Mouse (Mus musculus): ENCODE measurements around the gene Hdac11. TPM values are rescaled to one million over a fixed set of nuclear protein-coding genes. Genes with fewer than 3 reads are reported as not detected.

The Hdac11 gene
- polyA plus RNA-seq, 1 experiment from 2014 or later, result 16.3 TPM

- ATAC-seq (ENCODE audit: low FRiP score), result no peak
- Histone ChIP-seq H3K4me2 (no peak overlapping the region), H3K4me1 (peaks cover 32% of the 10 kb centered on the region), H3K36me3 (replicated peaks) (no peaks in the 10 kb centered on the region), H3K4me3 (replicated peaks) (no peak overlapping the region), H3K27me3 (no peaks in the 10 kb centered on the region), H3K9me3 (0 out of 2 replicates have a peak, but pooled peaks cover 4% of the 10 kb centered on the region), H3K9ac (no peak overlapping the region), H3K27ac (peak overlapping the region; percentile 90)
- WGBS, result 74% methylated on average over 5 of the region's 5 CpGs
Measured at GRCm38 (mm10) chr6:91145572-91145971, 10.9 kb upstream of the Hdac11 start.

DNA sequence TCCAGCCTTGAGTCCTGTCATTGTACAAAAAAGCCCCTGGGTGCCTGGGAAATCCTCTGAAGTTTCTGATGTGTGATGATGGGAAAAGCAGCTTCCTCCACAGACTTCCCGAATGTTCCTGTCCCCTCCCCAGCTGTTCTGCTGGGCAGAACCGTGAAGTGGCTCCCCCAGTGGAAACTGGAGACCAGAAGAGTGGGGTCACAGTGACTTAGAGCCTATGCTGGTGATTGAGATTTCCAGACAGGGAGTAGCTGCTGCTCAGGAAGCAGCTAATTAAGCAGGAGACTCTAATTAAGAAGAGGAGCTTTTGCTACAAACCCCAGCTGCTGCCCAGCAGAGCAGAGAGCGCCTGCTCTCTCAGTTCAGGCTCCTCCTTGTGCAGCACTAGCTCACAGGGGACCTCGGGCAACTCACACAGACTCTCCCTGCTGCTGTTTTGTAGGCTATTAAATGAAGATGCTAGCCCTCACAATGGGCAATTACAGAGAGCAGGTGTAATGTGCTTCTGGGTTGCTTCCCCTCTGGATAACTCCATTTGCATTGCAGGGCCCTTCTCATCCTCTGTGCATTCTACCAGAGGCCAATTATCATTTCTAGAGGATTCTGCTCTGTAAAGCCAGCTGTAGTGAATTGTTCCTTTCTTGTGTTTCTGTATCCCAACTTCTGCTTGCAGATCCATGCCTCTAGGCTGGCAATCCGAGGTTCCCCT, 9.9 kb upstream of the Hdac11 start:
- no peak overlapping the region for H3K4me3 ChIP-seq (replicated peaks)
- WGBS, result 13% methylated on average over 5 of the region's 5 CpGs
- no peak overlapping the region for H3K4me2 ChIP-seq
- H3K4me1 ChIP-seq, result peaks cover 32% of the 10 kb centered on the region
- no peaks in the 10 kb centered on the region for H3K36me3 ChIP-seq (replicated peaks)
- H3K9me3 ChIP-seq, result 0 out of 2 replicates have a peak, but pooled peaks cover 4% of the 10 kb centered on the region
- peak overlapping the region; percentile 90 for H3K27ac ChIP-seq
- ATAC-seq (ENCODE audit: low FRiP score), result peak; percentile 85
- H3K27me3 ChIP-seq, result no peaks in the 10 kb centered on the region
- H3K9ac ChIP-seq, result no peak overlapping the region

DNA sequence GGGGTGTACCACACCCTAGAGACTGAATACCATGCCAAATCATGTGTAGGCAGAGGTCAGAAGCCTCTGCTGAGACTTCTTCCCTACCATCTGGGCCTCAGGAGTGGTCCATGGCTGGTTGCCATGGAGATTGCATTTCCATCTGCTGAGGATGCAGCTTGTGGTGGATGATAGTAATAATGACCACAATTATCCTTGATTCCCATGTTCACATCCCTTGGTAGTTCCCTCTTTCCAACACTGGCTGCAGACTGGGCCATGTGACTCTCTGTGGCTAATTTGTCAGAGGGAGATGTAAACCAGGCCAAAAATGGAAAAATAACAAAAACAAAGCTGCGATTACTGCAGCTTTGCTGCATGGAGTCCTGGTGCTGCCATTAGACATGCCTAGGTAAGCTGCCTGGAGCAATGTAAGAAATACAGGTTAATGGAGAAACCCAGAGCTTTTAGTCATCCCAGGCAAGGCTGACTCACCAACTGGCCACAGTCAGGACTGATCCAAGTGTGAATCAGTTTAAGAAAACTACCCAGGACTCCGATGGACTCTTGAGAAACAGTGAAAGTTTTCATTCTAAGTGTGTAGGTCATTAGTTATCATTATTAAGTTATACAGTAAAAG, 9.2 kb upstream of the Hdac11 start:
- H3K4me3 ChIP-seq (replicated peaks), result no peak overlapping the region
- peaks cover 38% of the 10 kb centered on the region for H3K4me1 ChIP-seq
- peak; percentile 88 for ATAC-seq (ENCODE audit: low FRiP score)
- H3K36me3 ChIP-seq (replicated peaks), result no peaks in the 10 kb centered on the region
- H3K27ac ChIP-seq, result peak overlapping the region; percentile 90
- H3K27me3 ChIP-seq, result peaks cover 3% of the 10 kb centered on the region; the same call in 1 of the 2 replicates
- 0 out of 2 replicates have a peak, but pooled peaks cover 4% of the 10 kb centered on the region for H3K9me3 ChIP-seq
- WGBS, result 84% methylated on average over 2 of the region's 2 CpGs
- peak overlapping the region; percentile 8; the same call in 1 of the 2 replicates for H3K4me2 ChIP-seq
- H3K9ac ChIP-seq, result no peak overlapping the region

- Histone ChIP-seq H3K36me3 (replicated peaks) (no peaks in the 10 kb centered on the region), H3K9me3 (no peaks in the 10 kb centered on the region), H3K4me1 (peaks cover 46% of the 10 kb centered on the region), H3K9ac (no peak overlapping the region), H3K27me3 (peaks cover 7% of the 10 kb centered on the region; the same call in 1 of the 2 replicates), H3K4me2 (peak overlapping the region; percentile 51), H3K27ac (peak overlapping the region; percentile 85), H3K4me3 (replicated peaks) (peak overlapping the region; percentile 28; the same call in 1 of the 2 replicates)
- no peak for ATAC-seq (ENCODE audit: low FRiP score)
- 39% methylated on average over 7 of the region's 7 CpGs for WGBS
Measured at GRCm38 (mm10) chr6:91152892-91153548, 3.4 kb upstream of the Hdac11 start.

GRCm38 (mm10) chr6:91153549-91154064, 2.9 kb upstream of the Hdac11 start:
- peaks cover 50% of the 10 kb centered on the region for H3K4me1 ChIP-seq
- peak overlapping the region; percentile 28 for H3K4me3 ChIP-seq (replicated peaks)
- H3K36me3 ChIP-seq (replicated peaks), result 0 out of 2 replicates have a peak, but pooled peaks cover 1% of the 10 kb centered on the region
- peak; percentile 75 for ATAC-seq (ENCODE audit: low FRiP score)
- no peak overlapping the region for H3K9ac ChIP-seq
- H3K27me3 ChIP-seq, result peaks cover 7% of the 10 kb centered on the region; the same call in 1 of the 2 replicates
- 0% methylated on average over 10 of the region's 10 CpGs for WGBS
- peak overlapping the region; percentile 85 for H3K27ac ChIP-seq
- no peaks in the 10 kb centered on the region for H3K9me3 ChIP-seq
- H3K4me2 ChIP-seq, result peak overlapping the region; percentile 51

GRCm38 (mm10) chr6:91154685-91155084, 1.8 kb upstream of the Hdac11 start:
- 73% methylated on average over 4 of the region's 4 CpGs for WGBS
- no peaks in the 10 kb centered on the region for H3K9me3 ChIP-seq
- H3K27ac ChIP-seq, result peak overlapping the region; percentile 85; the same call in 1 of the 2 replicates
- H3K4me3 ChIP-seq (replicated peaks), result no peak overlapping the region
- peaks cover 8% of the 10 kb centered on the region; the same call in 1 of the 2 replicates for H3K36me3 ChIP-seq (replicated peaks)
- no peak overlapping the region for H3K9ac ChIP-seq
- H3K4me1 ChIP-seq, result peaks cover 60% of the 10 kb centered on the region
- H3K4me2 ChIP-seq, result no peak overlapping the region
- ATAC-seq (ENCODE audit: low FRiP score), result no peak
- peaks cover 7% of the 10 kb centered on the region; the same call in 1 of the 2 replicates for H3K27me3 ChIP-seq

DNA sequence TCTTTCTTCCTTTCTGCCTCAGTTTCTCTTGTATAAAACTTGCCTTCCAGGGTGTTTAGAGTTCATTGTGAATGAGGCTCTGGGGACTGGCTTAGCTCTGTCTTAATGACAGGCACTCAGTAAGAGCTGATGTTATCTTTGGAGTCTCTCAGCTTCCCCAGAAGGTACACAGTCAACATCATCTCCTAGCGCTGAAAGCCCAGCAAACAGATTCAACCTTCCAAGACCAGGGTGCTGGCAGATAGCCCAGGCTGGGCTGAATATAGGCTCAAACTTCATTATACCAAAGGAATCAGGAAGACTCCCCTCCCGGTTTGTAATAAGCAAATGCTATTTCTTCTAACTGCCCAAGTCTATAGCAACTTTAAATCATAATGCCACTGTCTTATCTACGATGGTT, 1.2 kb upstream of the Hdac11 start:
- WGBS, result 87% methylated on average over 3 of the region's 3 CpGs
- no peak for ATAC-seq (ENCODE audit: low FRiP score)
- H3K4me1 ChIP-seq, result peaks cover 65% of the 10 kb centered on the region

DNA sequence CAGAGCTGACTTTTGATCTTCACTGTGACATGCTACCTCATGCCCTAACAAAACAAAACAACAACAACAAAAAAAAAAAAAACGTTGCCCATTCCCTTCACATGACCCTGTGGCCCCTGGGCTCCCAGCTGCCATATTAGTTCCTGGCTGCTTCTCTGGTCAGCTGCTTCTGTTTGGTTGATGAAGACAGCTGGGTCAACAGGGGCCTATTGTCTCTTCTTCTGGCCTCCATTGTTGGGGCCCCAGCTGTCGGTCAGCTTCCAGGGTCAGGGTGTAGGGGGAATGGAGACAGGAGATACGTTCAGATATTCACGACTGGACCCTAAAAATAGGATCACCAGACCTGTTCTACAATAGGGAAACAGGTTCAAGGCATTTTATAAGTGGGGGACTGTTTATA, 403 bp upstream of the Hdac11 start:
- H3K27ac ChIP-seq, result 0 out of 2 replicates have a peak overlapping the region, but pooled peaks have one; percentile 56
- H3K36me3 ChIP-seq (replicated peaks), result peaks cover 8% of the 10 kb centered on the region; the same call in 1 of the 2 replicates
- H3K4me3 ChIP-seq (replicated peaks), result peak overlapping the region; percentile 71; the same call in 1 of the 2 replicates
- H3K27me3 ChIP-seq, result peaks cover 7% of the 10 kb centered on the region; the same call in 1 of the 2 replicates
- 18% methylated on average over 4 of the region's 4 CpGs for WGBS
- H3K4me1 ChIP-seq, result peaks cover 73% of the 10 kb centered on the region
- no peaks in the 10 kb centered on the region for H3K9me3 ChIP-seq
- no peak overlapping the region; the same call in 1 of the 2 replicates for H3K9ac ChIP-seq
- peak overlapping the region; percentile 83 for H3K4me2 ChIP-seq
- ATAC-seq (ENCODE audit: low FRiP score), result peak; percentile 0; the same call in 1 of the 2 replicates

More for the DNA sequence above, 1.2 kb upstream of the Hdac11 start:
- Histone ChIP-seq H3K36me3 (replicated peaks) (peaks cover 8% of the 10 kb centered on the region; the same call in 1 of the 2 replicates), H3K9ac (no peak overlapping the region), H3K4me3 (replicated peaks) (no peak overlapping the region), H3K4me2 (no peak overlapping the region), H3K27ac (0 out of 2 replicates have a peak overlapping the region, but pooled peaks have one; percentile 13), H3K27me3 (peaks cover 7% of the 10 kb centered on the region; the same call in 1 of the 2 replicates), H3K9me3 (no peaks in the 10 kb centered on the region)

GRCm38 (mm10) chr6:91157237-91157570, 739 bp downstream of the Hdac11 start:
- Histone ChIP-seq H3K4me2 (peak overlapping the region; percentile 83), H3K4me1 (peaks cover 68% of the 10 kb centered on the region), H3K27me3 (peaks cover 5% of the 10 kb centered on the region; the same call in 1 of the 2 replicates), H3K4me3 (replicated peaks) (peak overlapping the region; percentile 71), H3K9me3 (no peaks in the 10 kb centered on the region), H3K36me3 (replicated peaks) (peaks cover 9% of the 10 kb centered on the region; the same call in 1 of the 2 replicates), H3K27ac (peak overlapping the region; percentile 75), H3K9ac (peak overlapping the region; percentile 80)
- WGBS, result 45% methylated on average over 6 of the region's 6 CpGs
- ATAC-seq (ENCODE audit: low FRiP score), result no peak

GRCm38 (mm10) chr6:91159047-91159446, 2.6 kb downstream of the Hdac11 start:
- Histone ChIP-seq H3K27me3 (0 out of 2 replicates have a peak, but pooled peaks cover 4% of the 10 kb centered on the region), H3K36me3 (replicated peaks) (peaks cover 12% of the 10 kb centered on the region; the same call in 1 of the 2 replicates), H3K27ac (peak overlapping the region; percentile 6; the same call in 1 of the 2 replicates), H3K4me3 (replicated peaks) (no peak overlapping the region), H3K4me2 (peak overlapping the region; percentile 21; the same call in 1 of the 2 replicates), H3K9me3 (no peaks in the 10 kb centered on the region), H3K9ac (peak overlapping the region; percentile 25; the same call in 1 of the 2 replicates), H3K4me1 (peaks cover 56% of the 10 kb centered on the region)
- 85% methylated on average over 9 of the region's 9 CpGs for WGBS
- ATAC-seq (ENCODE audit: low FRiP score), result no peak

DNA sequence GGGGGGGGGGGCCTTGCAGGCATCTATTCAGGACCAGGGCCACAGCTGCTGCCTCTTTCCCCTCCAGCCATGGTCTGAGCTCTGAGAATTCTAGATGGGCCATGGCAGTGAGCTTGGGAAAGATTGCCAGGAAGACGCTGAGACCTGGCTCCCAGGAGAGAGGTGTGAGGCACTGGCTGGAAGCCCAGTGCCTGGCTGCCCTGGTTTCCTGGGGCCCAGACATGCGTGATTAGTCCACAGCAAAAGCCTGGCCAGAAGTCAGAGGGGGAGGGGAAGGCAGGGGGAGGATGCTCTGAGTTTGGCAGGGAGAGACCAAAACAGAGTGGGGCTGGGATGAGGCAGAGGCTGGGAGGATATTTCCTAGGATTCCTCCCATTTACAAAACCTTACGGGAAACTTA, 3.9 kb downstream of the Hdac11 start:
- no peak for ATAC-seq (ENCODE audit: low FRiP score)
- peaks cover 12% of the 10 kb centered on the region; the same call in 1 of the 2 replicates for H3K36me3 ChIP-seq (replicated peaks)
- no peak overlapping the region for H3K9ac ChIP-seq
- 45% methylated on average over 3 of the region's 3 CpGs for WGBS
- no peak overlapping the region for H3K4me3 ChIP-seq (replicated peaks)
- H3K4me1 ChIP-seq, result peaks cover 54% of the 10 kb centered on the region
- H3K27ac ChIP-seq, result peak overlapping the region; percentile 56
- no peaks in the 10 kb centered on the region for H3K9me3 ChIP-seq
- H3K27me3 ChIP-seq, result no peaks in the 10 kb centered on the region
- no peak overlapping the region for H3K4me2 ChIP-seq

All from forebrain, embryonic 12.5 days (tissue).